Mouse (Mus musculus): Measurements from ENCODE around the gene Dkkl1.

Dkkl1 gene

GRCm38 (mm10) chr7:45182199-45182601, 29.7 kb downstream of the Dkkl1 start:
- peaks cover 40% of the 10 kb centered on the region for H3K4me1 ChIP-seq (replicated peaks; ENCODE audit: low read depth, low read length)
- H3K27me3 ChIP-seq (ENCODE audit: insufficient read depth, low read length): peaks cover 97% of the 10 kb centered on the region
- no peak for TF ChIP-seq POU5F1 (IDR thresholded peaks at IDR 0.05; ENCODE audit: borderline replicate concordance, low read length)
- TF ChIP-seq CTCF (conservative IDR thresholded peaks at IDR 0.05; ENCODE audit: low read length): no peak
- no peak for TF ChIP-seq NANOG (IDR thresholded peaks at IDR 0.05; ENCODE audit: borderline replicate concordance, low read length)
- H3K9me3 ChIP-seq (ENCODE audit: low read length): no peaks in the 10 kb centered on the region
- peak overlapping the region; percentile 77 for H3K4me3 ChIP-seq (replicated peaks; ENCODE audit: low read length)
- no peaks in the 10 kb centered on the region for H3K36me3 ChIP-seq (ENCODE audit: insufficient read depth, low read length)

DNA sequence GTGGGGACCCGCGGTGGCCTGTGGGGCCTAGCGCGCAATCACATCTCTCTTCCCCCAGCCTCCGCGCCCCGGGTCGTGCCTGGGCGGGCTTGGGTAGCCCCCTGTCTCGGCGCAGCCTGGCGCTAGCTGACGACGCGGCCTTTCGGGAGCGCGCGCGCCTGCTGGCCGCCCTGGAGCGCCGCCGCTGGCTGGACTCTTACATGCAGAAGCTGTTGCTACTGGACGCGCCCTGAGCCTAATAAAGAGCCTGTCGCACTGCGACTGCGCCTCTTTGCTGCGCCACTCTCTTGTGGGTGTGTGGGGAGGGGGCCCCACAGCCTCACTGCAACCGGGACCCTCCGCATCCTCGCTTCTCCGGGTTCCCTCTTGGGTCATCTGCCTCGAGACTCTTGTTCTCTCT, 30.4 kb downstream of the Dkkl1 start:
- H3K36me3 ChIP-seq (ENCODE audit: insufficient read depth, low read length): no peaks in the 10 kb centered on the region
- peaks cover 45% of the 10 kb centered on the region for H3K4me1 ChIP-seq (replicated peaks; ENCODE audit: low read depth, low read length)
- TF ChIP-seq POU5F1 (IDR thresholded peaks at IDR 0.05; ENCODE audit: borderline replicate concordance, low read length): no peak
- TF ChIP-seq NANOG (IDR thresholded peaks at IDR 0.05; ENCODE audit: borderline replicate concordance, low read length): no peak
- no peak for TF ChIP-seq CTCF (conservative IDR thresholded peaks at IDR 0.05; ENCODE audit: low read length)
- no peaks in the 10 kb centered on the region for H3K9me3 ChIP-seq (ENCODE audit: low read length)
- peak overlapping the region; percentile 77 for H3K4me3 ChIP-seq (replicated peaks; ENCODE audit: low read length)
- H3K27me3 ChIP-seq (ENCODE audit: insufficient read depth, low read length): peaks cover 96% of the 10 kb centered on the region

GRCm38 (mm10) chr7:45180896-45181477, 31.0 kb downstream of the Dkkl1 start, which contains the start of gene Pth2:
TSS of gene Pth2 (plus strand) at chr7:45180995.
- no peak for TF ChIP-seq POU5F1 (IDR thresholded peaks at IDR 0.05; ENCODE audit: borderline replicate concordance, low read length)
- TF ChIP-seq NANOG (IDR thresholded peaks at IDR 0.05; ENCODE audit: borderline replicate concordance, low read length): no peak
- no peak for TF ChIP-seq CTCF (conservative IDR thresholded peaks at IDR 0.05; ENCODE audit: low read length)
- Histone ChIP-seq H3K4me1 (replicated peaks; ENCODE audit: low read depth, low read length) (peaks cover 41% of the 10 kb centered on the region), H3K9me3 (ENCODE audit: low read length) (no peaks in the 10 kb centered on the region), H3K36me3 (ENCODE audit: insufficient read depth, low read length) (no peaks in the 10 kb centered on the region), H3K4me3 (replicated peaks; ENCODE audit: low read length) (peak within 1 kb of the TSS; percentile 77), H3K27me3 (ENCODE audit: insufficient read depth, low read length) (peaks cover 96% of the 10 kb centered on the region)

DNA sequence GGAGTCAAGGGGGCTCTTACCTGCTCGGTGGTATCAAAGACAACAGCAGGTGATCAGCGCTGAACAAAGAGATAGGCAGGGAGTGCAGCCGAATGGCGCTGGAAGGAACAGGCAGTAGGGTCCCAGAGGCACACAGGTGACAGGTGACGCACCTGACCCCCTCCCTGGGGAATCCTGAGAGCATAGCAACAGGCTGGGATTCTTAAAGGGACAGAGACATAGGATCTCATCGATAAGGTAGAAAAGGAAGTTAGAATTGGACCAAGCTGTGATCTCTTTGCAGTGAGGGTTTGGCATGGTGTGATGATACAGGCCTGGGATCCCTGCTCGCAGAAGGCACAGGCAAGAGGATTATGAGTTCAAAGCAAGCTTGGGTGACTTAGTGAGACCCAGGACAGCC, 32.5 kb downstream of the Dkkl1 start, which contains the start of gene Gfy:
Gene Gfy, minus strand, starts transcription at position 101 of the 400 bp plus-strand sequence.
- H3K4me1 ChIP-seq (replicated peaks; ENCODE audit: low read depth, low read length): peaks cover 50% of the 10 kb centered on the region
- H3K36me3 ChIP-seq (ENCODE audit: insufficient read depth, low read length): no peaks in the 10 kb centered on the region
- H3K4me3 ChIP-seq (replicated peaks; ENCODE audit: low read length): no peak within 1 kb of the TSS
- no peaks in the 10 kb centered on the region for H3K9me3 ChIP-seq (ENCODE audit: low read length)
- no peak for TF ChIP-seq POU5F1 (IDR thresholded peaks at IDR 0.05; ENCODE audit: borderline replicate concordance, low read length)
- no peak for TF ChIP-seq NANOG (IDR thresholded peaks at IDR 0.05; ENCODE audit: borderline replicate concordance, low read length)
- no peak for TF ChIP-seq CTCF (conservative IDR thresholded peaks at IDR 0.05; ENCODE audit: low read length)
- H3K27me3 ChIP-seq (ENCODE audit: insufficient read depth, low read length): peaks cover 95% of the 10 kb centered on the region

- TF ChIP-seq CTCF (conservative IDR thresholded peaks at IDR 0.05; ENCODE audit: low read length) (no peak), NANOG (IDR thresholded peaks at IDR 0.05; ENCODE audit: borderline replicate concordance, low read length) (no peak), POU5F1 (IDR thresholded peaks at IDR 0.05; ENCODE audit: borderline replicate concordance, low read length) (no peak)
These were observed 33.4 kb downstream of the Dkkl1 start for GRCm38 (mm10) chr7:45178550-45178949.

GRCm38 (mm10) chr7:45176356-45176755, 35.6 kb downstream of the Dkkl1 start:
- Histone ChIP-seq H3K27me3 (ENCODE audit: insufficient read depth, low read length) (peaks cover 76% of the 10 kb centered on the region), H3K4me3 (replicated peaks; ENCODE audit: low read length) (peak overlapping the region; percentile 81), H3K4me1 (replicated peaks; ENCODE audit: low read depth, low read length) (peaks cover 65% of the 10 kb centered on the region), H3K36me3 (ENCODE audit: insufficient read depth, low read length) (no peaks in the 10 kb centered on the region), H3K9me3 (ENCODE audit: low read length) (no peaks in the 10 kb centered on the region)
- TF ChIP-seq NANOG (IDR thresholded peaks at IDR 0.05; ENCODE audit: borderline replicate concordance, low read length) (no peak), CTCF (conservative IDR thresholded peaks at IDR 0.05; ENCODE audit: low read length) (no peak), POU5F1 (IDR thresholded peaks at IDR 0.05; ENCODE audit: borderline replicate concordance, low read length) (no peak)

More at GRCm38 (mm10) chr7:45178550-45178949, 33.4 kb downstream of the Dkkl1 start:
- no peaks in the 10 kb centered on the region for H3K36me3 ChIP-seq (ENCODE audit: insufficient read depth, low read length)
- H3K4me1 ChIP-seq (replicated peaks; ENCODE audit: low read depth, low read length): peaks cover 53% of the 10 kb centered on the region
- H3K9me3 ChIP-seq (ENCODE audit: low read length): no peaks in the 10 kb centered on the region
- H3K4me3 ChIP-seq (replicated peaks; ENCODE audit: low read length): no peak overlapping the region
- peaks cover 88% of the 10 kb centered on the region for H3K27me3 ChIP-seq (ENCODE audit: insufficient read depth, low read length)

DNA sequence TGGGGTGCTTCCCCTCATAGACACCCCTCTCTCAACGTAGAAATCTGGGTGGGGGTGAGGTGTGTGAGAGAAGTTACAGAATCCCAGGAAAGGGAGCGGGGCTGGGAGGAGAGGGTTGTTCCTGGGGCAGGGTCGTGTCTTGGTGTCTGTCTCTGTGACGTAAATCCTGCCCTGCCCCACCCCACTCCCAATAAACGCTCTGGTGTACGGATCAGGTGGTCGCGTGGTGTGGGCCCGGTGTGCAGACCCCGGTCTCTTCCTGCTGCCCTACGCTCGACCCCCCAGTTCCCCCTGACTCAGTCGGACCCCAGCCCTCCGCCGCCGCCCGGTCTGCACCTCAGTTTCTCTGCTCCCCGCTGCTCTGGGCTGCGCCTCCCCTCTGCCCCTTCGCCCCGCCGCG, 36.0 kb downstream of the Dkkl1 start:
- Histone ChIP-seq H3K4me1 (replicated peaks; ENCODE audit: low read depth, low read length) (peaks cover 65% of the 10 kb centered on the region), H3K9me3 (ENCODE audit: low read length) (no peaks in the 10 kb centered on the region), H3K4me3 (replicated peaks; ENCODE audit: low read length) (peak overlapping the region; percentile 81), H3K27me3 (ENCODE audit: insufficient read depth, low read length) (peaks cover 75% of the 10 kb centered on the region), H3K36me3 (ENCODE audit: insufficient read depth, low read length) (no peaks in the 10 kb centered on the region)
- no peak for TF ChIP-seq CTCF (conservative IDR thresholded peaks at IDR 0.05; ENCODE audit: low read length)
- no peak for TF ChIP-seq NANOG (IDR thresholded peaks at IDR 0.05; ENCODE audit: borderline replicate concordance, low read length)
- TF ChIP-seq POU5F1 (IDR thresholded peaks at IDR 0.05; ENCODE audit: borderline replicate concordance, low read length): no peak

GRCm38 (mm10) chr7:45175398-45175797, 36.5 kb downstream of the Dkkl1 start:
- H3K4me3 ChIP-seq (replicated peaks; ENCODE audit: low read length): peak overlapping the region; percentile 81
- H3K9me3 ChIP-seq (ENCODE audit: low read length): peaks cover under 1% of the 10 kb centered on the region; the same call in 1 of the 2 replicates
- TF ChIP-seq POU5F1 (IDR thresholded peaks at IDR 0.05; ENCODE audit: borderline replicate concordance, low read length): no peak
- TF ChIP-seq CTCF (conservative IDR thresholded peaks at IDR 0.05; ENCODE audit: low read length): no peak
- TF ChIP-seq NANOG (IDR thresholded peaks at IDR 0.05; ENCODE audit: borderline replicate concordance, low read length): no peak
- no peaks in the 10 kb centered on the region for H3K36me3 ChIP-seq (ENCODE audit: insufficient read depth, low read length)
- H3K4me1 ChIP-seq (replicated peaks; ENCODE audit: low read depth, low read length): peaks cover 65% of the 10 kb centered on the region
- H3K27me3 ChIP-seq (ENCODE audit: insufficient read depth, low read length): peaks cover 75% of the 10 kb centered on the region
